Mouse (Mus musculus) E14TG2a.4 (cell line): ENCODE results near the gene P2rx5.

Experiments used
- CTCF ChIP-seq: conservative IDR thresholded peaks from 2 replicates; pipeline ENCODE4 v1.5.1; 2014; ENCODE audit warnings: low read length
- NANOG ChIP-seq: IDR thresholded peaks from 2 replicates; pipeline ENCODE4 v1.6.1; 2014; ENCODE audit warnings: borderline replicate concordance, low read length, mixed read lengths
- POU5F1 ChIP-seq: IDR thresholded peaks from 2 replicates; pipeline ENCODE4 v1.6.1; 2014; ENCODE audit warnings: low read length, borderline replicate concordance

GRCm38 (mm10) chr11:73168071-73168470 lies 7.8 kb downstream of the P2rx5 start:
- no peak for TF ChIP-seq CTCF
- no peak for TF ChIP-seq POU5F1
- no peak for TF ChIP-seq NANOG
